Mouse (Mus musculus) central nervous system, embryonic 11.5 days (tissue): Measurements from ENCODE around the gene Aifm3. TPM values are rescaled to one million over a fixed set of nuclear protein-coding genes. Genes with fewer than 3 reads are reported as not detected.

Experiments
- polyA plus RNA-seq: library from polyadenylated mRNA; depleted of rRNA; stranded (reverse); fragments of >200 nt; gene quantifications from 2 replicates; pipeline ENCODE4 v1.2.3, GENCODE M21; 2012; rRNA removed

Aifm3 gene
- 4.4 and 7.6 TPM in 2 replicates for polyA plus RNA-seq

DNA sequence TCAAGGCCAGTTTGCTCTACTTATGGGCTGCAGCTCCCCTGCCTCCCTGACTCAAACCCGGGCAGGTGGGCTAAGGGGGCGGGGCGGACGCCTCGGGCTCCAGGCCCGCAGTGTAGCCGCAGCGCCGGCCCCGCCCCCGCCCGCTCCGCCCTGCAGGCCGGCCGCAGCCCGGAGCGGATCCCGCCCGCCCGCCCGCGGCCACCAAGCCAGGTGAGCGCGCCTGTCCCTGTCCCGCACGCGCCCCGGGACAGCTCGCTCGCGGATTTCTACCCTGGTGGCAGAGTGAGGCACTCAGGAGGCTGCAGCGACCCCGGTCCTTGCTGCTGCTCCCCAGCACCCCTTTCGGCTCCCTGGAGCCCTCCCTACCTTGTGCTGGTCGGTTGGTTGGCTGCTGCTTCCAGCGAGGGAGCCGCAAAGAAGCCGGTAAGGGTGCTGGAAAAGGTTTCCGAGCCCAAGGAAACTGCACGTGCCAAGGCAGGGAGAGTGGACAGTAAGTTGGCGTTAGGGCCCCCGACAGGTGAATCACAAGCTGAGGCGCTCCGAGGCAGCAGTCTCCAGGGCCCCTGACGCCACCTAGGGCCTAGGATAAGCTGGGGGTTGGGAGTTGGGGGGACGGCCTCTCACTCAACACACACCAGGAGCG lies at the start of gene Aifm3:
Gene Aifm3, plus strand, starts transcription at position 143 of the 643 bp plus-strand sequence.

GRCm38 (mm10) chr16:17451541-17452372 lies 37.7 kb upstream of the Aifm3 start, which contains the start of gene Crkl:
Gene Crkl (plus strand): TSS chr16:17451987.

DNA sequence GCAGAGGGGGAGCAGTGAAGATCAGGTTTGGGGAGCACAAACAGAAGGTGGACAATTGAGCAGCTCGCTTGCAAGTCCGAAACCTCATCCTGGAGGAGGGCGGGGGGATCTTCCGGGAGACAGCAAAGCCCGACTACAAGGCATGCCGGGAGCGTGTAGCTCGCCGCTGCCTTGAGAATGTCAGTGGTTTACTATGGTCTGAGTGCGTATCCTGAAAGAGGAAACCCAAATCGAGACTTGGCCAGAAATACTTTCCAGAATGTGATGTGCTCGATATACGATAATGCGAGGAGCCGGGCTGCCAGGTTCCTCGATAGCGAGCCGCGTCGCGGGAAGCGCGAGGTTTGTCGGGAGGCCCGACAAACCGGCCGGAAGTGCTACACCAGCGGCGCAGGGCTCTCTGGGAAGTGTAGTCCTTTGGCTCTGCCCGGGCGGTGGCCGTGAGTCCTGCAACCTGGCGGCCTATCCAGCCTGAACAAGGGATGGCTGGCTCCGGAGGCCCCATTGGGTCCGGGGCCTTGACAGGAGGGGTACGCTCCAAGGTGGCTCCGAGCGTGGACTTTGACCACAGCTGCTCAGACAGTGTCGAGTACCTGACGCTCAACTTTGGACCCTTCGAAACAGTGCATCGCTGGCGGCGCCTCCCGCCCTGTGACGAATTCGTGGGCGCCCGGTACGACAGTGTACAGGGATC lies 19.3 kb downstream of the Aifm3 start, which contains the start of gene Lztr1:
Gene Lztr1, plus strand, starts transcription at position 143 of the 694 bp plus-strand sequence.

DNA sequence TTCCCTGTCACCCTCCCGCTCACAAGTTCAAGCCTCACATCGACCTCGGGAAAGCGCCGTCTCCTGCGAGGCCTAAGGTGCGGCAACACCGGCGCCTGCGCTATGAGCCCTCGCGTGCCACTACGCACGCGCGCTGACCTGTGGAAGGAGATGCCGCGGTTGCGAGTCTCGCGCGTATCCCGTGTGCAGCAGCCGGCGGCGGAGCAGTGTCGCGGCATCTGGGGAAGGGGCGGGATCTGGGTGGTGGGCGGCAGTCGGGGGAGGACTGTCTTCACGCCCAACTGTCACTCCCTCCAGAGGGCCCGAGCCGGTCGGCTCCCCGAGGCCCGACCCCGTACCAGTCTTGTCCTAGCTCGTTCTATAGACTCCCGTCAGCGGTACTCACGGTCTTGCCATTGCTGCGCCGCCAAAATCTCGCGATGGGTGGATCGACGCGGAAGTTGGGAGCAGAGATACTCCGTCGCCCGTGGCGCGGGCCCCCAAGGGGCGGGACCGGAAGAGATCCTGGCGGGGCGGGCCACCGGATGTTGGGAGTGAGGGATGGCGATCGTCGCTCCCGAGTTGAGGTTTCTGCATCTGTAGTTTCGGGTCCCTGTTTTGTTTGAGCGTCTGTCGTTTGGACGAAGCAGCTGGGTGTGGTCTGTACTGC lies 41.4 kb downstream of the Aifm3 start, which contains the start of gene Thap7:
Gene Thap7, minus strand, starts transcription at position 497 of the 649 bp plus-strand sequence.

Other genes starting within 250 kb of the Aifm3 start
- 24.4 and 41.8 TPM in 2 replicates for gene Tmem191c, start 213.5 kb upstream of the Aifm3 start, polyA plus RNA-seq
- gene Serpind1, start 158.2 kb upstream of the Aifm3 start, polyA plus RNA-seq: 3.5 and 5.9 TPM in 2 replicates
- 7.0 and 10.6 TPM in 2 replicates for gene Snap29, start 83.6 kb upstream of the Aifm3 start, polyA plus RNA-seq
- gene Pi4ka, start 83.3 kb upstream of the Aifm3 start, polyA plus RNA-seq: 52.9 and 69.5 TPM in 2 replicates
- 33.1 and 39.4 TPM in 2 replicates for gene Crkl, start 37.6 kb upstream of the Aifm3 start, polyA plus RNA-seq
- gene Lztr1, start 19.1 kb downstream of the Aifm3 start, polyA plus RNA-seq: 106 and 179 TPM in 2 replicates
- gene Thap7, start 41.5 kb downstream of the Aifm3 start, polyA plus RNA-seq: 45.2 and 55.7 TPM in 2 replicates
- 0.19 and 0.22 TPM in 2 replicates for gene Lrrc74b, start 71.6 kb downstream of the Aifm3 start, polyA plus RNA-seq
- 0.76 and 0.91 TPM in 2 replicates for gene P2rx6, start 72.3 kb downstream of the Aifm3 start, polyA plus RNA-seq
- 1.9 and 2.8 TPM in 2 replicates for gene Slc7a4, start 93.6 kb downstream of the Aifm3 start, polyA plus RNA-seq
- gene Smpd4, start 129.7 kb downstream of the Aifm3 start, polyA plus RNA-seq: 73.3 and 99.1 TPM in 2 replicates
- 5.1 and 7.4 TPM in 2 replicates for gene Ccdc74a, start 156.9 kb downstream of the Aifm3 start, polyA plus RNA-seq
- gene Med15, start 243.3 kb downstream of the Aifm3 start, polyA plus RNA-seq: 37.9 and 63.3 TPM in 2 replicates